Mouse (Mus musculus) cerebellum, adult (tissue): ENCODE data around the gene Cpxm1.
"Not testable (repeated sequence)": the region's sequence is repeated elsewhere in the genome, so short reads cannot be mapped to it uniquely, and the experiment has no call there.

Source experiments
- ATAC-seq: cut with Nextera tagmentation; 2 replicates; pipeline ENCODE4 v1.9.2; 2017; ENCODE audit warnings: mild to moderate bottlenecking, moderate library complexity, mixed read lengths; ENCODE audit not compliant: insufficient number of reproducible peaks, low FRiP score, low TSS enrichment

Cpxm1 gene

DNA sequence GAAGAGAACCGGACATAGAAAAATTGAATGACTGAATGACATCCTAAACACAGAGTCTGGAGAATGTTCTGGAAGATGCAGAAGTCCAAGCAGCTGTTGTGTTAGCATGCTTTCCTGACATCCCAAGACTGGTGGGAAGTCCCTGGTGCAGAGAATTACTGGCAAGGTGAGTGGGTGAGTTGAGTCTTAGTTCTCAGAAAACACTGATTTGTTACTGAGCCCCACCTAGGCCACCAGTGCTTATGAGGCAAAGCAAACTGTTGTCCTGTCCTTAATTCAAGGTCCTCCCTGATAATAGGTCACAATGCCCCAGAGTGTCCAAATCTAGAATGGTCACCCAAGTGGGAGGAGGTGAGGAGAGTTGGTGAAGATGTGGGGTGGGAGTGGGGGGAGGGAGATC lies 7.6 kb upstream of the Cpxm1 start, which contains the start of the genes Gm28372 and 1700020A23Rik:
Gene Gm28372, plus strand, starts transcription at position 301 of the 400 bp plus-strand sequence.
Gene 1700020A23Rik, plus strand, starts transcription at position 321 of the 400 bp plus-strand sequence.
- ATAC-seq: no peak

DNA sequence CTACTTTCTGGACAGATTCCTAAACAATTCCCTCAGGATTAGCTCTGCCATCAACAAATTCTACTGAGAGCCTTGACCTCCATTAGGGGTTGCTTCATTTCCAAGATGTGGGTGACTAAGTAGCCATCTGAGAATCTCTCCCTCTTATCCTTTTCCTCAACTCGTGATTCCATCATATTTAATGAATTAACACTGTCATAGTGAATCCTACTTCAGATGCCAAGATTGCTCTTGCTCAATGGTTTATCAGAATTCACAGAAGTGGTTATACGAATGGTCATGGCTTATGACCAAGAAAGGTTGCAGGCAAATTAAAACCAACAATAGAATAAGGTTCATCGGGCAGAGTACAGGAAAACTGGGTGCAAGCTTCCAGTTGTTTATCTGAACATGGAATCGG lies 4.5 kb upstream of the Cpxm1 start:
- ATAC-seq: no peak

DNA sequence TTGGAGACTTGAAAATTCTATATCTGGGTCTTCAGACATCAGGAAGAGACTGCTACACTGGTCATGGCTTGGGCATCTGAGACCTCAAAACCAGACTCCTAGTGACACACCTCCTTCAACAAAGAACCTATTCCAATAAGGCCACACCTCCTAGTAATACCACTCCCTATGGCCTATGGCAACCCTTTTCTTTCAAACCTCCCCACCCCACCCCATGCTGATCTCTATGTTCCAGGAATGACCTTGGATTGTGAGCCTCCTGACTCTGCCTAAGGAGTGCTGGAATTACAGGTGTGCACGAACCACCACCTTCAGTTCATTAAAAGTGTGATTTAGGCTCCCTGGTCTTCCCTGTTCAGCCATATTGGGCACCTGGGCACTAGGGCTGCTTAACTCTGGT lies 2.7 kb upstream of the Cpxm1 start:
- ATAC-seq: no peak

DNA sequence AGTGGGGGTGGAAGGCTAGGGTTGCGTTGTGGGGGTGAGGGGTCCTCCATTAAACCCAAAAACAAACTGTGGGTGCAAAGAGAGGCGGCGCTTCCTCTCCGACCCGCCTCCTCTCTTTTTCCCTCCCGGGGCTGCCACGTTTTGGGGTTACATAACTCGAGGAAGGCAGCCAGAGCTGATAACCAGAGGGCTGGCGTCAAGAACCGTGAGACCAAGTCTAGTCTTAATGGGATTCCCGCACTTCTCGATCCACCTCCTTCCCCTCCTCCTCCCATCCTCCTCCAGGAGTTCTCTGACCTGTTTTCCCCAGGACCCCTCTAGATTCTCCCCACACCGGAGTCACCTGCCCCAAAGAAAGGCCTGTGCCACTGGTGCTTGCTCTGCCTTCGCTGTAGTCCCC lies 717 bp upstream of the Cpxm1 start:
- no peak for ATAC-seq

DNA sequence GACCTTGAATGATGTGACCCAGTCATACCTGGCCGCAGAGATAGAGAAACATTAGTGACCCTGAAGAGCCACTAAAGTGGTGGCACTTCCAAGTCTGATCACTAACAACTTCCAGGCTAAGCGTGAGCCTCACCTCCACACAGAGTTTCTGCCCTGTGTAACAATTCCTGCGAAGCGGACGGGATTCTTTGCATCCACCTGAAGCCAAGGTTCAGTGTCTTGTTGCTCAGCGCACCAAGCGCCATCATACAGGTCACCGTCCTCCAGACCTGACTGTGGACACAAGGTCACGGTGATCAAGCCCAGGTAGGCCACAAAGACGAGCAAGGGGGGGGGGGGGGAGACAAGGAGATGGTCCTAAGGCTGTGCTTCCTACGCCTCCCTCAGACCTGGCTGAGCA lies 1.7 kb downstream of the Cpxm1 start:
- ATAC-seq: no peak

DNA sequence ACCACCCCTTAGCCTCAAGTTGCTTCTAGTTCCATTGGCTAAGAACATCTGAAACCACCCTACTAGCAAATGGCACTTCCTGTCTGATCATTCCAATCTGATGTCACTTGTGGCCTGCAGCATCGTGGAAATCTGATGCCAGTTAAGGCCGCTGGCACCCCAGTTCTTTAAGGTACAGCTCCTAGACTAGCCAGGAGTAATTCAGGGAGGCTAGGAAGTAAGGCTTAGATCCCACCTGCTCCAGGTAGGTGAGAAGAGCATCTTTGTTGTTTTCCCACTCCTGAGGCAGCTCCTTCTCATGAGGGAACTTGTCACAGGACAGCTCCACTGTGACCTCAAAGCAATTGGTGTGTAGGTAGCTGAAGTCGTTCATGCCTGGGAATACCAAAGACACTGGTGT lies 4.5 kb downstream of the Cpxm1 start:
- ATAC-seq: no peak

DNA sequence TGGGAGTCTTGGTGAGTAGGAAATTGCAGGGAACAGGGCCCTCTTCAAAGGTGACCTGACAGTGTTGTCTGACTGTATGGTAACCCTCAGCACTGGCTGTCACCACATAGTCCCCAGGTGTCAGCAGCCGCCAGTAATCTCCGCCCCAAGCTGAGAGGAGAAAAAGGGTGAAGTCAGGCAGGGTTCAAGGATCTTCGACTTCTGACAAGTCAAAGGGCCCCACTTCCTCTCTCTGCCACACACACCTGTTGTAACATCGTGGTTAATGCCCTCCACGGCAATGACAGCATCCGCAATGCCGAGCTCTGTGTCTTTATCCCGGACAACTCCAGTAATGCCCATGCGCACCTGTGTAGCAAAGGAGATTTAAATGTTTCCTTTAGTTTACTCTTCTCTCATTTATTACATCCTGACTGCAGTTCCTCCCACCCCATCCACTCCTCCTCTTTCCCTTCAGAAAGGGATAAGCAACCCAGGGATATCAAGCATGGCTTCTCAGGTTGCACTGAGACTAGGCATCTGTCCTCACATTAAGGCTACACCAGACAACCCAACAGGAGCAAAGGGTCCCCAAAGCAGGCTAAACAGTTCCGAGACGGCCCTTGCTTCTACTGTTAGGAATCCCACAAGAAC lies 6.3 kb downstream of the Cpxm1 start:
- no peak for ATAC-seq

DNA sequence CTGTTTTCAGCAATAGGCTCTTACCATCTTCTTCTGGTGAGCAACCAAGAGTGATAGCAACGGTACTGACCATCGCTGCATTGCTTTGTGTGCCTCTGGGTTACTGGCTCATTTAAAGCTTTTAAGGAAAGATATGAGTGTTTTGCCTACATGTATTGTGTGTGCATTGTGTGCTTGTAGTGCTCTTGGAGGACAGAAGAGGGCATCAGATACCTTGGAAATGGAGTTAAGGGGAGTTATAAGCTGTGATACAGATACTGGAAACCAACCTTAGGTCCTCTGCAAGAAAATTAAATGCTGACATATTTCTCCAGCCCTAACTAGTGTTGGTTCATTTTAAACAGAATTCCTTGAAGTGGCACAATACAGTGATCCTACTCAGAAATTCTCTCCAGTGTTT lies 8.6 kb downstream of the Cpxm1 start:
- no peak for ATAC-seq

DNA sequence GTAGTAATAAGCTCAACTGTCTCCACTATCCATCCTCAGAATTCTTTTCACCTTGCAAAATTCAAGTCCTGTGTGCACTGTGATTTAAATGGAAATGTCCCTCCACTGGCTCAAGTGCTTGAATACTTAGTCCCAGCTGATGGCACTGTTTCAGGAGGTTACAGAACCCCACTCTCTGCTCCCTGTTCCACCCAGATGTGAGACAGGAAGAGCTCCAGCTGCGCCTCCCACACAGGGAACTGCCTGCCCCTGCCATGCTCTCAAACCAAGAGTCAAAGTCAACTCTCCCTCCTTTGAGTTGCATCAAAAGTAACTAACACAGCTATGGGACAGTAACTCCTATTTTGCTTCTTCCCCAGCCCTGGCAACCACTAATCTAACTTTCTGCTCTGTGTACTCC lies 11.2 kb downstream of the Cpxm1 start:
- no peak for ATAC-seq

DNA sequence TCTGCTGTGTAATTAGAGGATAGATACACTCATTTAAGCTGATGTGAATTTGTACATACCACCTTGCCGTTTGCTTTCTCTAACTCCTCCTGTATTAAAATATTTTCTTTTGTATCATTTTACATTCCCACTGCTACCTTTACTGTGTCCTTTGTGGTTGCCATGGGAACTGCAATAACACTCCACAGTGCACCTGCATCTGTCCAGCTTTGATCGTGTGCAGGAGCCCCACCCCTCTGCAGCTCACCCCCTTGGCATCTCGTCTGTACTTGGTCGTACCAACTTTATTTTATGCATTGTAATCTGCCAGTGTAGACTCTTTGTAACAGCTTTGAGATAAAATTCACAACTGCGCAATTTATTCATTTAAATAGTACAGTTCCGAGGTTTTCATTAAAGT lies 13.5 kb downstream of the Cpxm1 start:
- ATAC-seq: no peak

DNA sequence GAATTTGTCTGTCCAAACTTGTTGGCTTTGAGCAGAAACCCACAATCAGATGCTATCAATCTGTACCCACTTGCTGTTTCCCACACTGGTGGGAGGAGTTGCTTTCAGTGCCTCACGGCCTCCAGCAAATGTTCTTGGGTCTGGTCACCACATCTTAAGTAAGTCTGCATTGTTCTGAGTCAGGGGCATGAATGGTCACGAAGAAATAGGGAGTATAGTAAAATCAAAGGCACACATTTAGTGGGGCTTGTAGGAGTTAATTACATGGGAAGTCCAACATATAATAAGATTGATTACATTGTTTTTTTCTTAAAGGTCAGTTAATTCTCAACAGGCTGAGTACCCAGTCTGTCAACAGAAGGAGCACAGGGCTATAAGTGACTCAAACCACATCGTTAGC lies 14.2 kb downstream of the Cpxm1 start:
- ATAC-seq: no peak

DNA sequence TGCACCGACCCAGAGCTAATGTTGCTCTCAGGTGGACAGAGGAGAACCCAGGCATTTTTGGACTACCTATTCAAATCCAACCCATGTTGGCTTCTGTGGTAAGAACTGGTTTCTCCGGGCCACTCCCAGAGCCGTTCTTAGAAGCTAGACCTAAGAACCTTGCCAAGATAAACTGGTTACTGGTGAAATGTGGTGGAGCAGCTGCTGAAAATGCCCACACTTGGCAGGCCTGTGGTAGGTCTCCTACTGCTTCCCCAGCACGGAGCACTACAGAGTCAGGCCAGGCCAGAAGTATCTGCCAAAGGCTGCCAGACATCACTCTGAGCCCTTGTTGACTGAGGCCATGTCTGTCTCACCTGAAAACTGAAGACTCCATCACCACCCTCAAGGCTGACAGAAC lies 22.4 kb downstream of the Cpxm1 start:
- ATAC-seq: no peak

DNA sequence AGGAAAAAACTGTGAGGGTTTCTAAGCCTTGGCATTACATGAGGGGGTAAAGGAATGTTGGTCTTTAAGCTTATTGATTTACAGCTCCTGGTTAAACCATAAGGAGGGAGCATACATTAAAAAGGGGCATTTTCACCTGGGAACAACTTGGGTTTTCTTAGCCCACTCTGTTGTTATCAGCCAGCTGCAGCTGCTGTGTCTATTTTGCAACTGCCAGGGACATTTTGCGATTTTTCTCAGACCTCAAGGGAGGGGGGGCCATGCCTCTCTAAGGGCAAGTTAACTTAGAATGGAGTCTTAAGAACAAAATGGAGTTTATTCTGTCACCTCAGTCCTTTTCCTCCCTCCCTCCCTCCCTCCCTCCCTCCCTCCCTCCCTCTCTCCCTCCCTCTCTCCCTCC lies 24.3 kb downstream of the Cpxm1 start:
- not testable (repeated sequence) for ATAC-seq

DNA sequence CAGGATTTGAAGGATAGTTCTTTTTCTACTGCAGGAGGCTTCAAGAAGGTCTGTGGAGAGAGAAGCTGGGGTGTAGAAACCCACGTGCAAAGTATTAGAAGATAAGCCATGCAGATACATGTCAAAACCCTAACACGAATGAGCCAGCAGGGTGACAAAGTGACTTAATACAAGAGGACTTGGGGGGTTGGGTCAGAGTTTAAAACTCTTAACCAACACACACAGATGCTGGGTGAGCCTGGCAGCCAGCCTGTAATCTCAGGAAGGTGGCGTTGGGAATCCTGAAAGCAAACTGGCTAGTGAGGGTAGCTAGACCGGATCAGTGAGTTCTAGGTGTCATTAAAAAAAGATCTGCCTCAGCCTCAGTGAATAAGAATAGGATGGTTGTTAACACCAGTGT lies 30.0 kb downstream of the Cpxm1 start:
- no peak for ATAC-seq

DNA sequence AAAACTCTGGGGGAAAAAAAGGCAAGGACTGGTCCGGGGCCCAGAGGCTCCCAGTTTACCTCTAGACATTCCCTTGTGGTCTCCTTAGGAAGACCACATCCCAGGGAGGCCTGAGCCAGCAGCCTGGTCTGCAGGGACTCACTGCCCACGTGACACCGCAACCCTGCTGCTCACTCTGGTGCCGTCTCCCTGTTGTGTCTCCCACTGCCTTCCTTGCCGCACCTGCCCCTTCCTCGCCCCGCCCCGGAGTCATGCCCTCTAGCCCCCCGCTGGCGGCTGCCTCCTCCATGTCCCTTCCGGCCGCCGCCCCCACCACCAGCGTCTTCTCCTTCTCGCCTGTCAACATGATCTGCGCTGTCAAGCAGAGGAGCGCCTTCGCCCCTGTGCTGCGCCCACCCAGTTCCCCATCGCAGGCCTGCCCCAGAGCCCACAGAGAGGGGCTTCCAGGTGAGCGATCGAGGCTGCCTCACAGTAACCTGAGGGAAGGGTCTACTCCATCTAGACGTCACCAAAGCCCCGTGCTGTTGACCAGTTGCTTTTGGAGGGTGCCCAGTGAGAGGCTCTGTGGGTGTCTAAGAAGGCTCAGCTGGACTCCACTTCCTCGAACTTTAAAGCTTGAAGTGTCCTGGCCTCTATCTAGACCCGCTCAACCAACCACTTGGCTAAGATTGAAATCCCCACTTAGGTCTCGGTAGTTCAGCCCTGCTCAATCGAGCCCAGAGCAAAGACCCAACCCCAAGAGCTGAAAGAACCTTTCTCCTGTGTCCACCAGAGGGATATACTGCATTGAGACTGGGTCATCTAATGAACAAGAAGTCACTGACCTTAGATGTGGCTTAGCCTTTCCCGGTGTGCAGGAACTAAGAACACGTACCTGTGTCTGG lies 31.9 kb downstream of the Cpxm1 start:
- ATAC-seq: no peak

DNA sequence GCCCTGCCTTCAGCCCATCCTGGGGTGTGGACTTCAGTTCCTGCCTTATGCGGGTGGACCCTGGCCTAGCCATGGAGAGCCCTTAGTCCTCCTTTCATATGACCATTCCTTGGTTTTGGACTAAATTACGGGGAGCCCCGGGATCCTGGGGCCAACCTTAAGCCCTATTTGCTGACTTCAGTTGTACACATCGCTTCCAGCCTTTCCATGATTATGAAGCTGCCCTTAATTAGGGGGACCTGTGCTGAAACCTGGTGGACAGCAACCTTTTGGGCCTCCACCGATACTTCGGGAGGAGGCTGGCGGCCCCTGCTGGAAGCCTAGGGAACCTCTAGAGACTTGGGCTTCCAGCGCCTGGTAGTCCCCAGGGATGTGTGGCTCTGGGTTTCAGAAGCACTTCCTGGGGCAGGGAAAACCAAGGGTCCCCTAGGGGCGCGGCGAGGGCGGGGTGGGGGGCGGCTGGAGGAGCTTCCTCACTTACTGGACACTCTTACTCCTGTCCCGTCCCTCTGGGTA lies 34.8 kb downstream of the Cpxm1 start:
- ATAC-seq: 0 out of 2 replicates have a peak, but pooled peaks have one; percentile 52

DNA sequence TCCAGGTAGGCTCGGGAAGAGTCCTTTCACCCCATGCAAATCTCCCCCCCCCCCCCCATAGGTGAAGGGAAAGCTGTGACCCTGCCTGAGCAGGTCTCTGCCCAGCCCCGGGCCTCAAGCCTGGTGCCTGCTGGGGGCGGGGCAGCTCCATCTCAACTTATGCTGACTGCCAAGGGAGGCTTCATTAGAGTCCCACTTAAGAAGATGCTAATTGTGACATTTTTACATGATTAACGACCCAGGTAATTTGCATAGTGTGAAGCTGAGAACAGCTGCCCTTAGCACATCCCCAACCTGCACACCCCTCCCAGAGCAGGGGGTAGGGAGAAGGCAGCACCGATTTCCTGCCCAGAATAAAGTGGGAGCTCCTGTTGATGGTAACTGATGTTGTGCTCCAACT lies 38.5 kb downstream of the Cpxm1 start:
- no peak for ATAC-seq

DNA sequence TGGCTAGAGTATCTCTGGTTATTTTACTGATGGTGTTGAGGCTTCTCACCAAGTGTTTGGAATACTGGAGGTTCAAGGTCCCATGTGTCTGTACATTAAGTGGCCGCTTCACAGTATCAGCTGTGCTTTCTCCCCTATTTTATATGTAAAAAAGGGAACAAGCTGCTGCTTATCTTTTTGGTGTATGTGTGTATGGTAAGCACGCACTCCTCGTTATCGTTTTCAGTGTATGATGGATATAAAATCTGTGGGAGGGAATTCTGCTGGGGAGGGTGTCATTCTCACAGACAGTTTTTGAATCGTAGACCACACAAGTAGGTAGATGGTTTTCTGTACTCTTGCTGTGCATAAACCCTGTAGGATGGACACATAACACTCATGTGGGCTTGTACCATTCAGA lies 39.8 kb downstream of the Cpxm1 start:
- no peak for ATAC-seq

DNA sequence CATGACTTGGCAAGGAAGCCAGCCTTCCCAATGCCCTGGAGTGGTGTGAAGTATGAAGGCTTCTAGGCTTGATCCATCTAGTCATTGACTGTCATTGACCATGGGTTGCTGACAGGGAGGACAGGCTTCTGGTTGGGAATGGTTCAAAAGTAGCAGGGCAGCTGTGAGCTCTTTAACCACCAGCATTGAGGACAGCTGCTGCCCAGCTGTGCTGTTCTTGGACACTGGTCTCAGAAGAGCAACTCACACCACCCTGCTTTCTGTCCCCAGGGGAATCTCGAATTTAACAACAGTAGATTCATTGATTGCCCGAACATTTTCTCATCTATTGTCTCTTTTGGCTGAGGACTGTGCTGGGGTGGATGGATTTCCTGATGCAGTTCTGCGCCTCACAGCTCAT lies 43.5 kb downstream of the Cpxm1 start:
- ATAC-seq: no peak

DNA sequence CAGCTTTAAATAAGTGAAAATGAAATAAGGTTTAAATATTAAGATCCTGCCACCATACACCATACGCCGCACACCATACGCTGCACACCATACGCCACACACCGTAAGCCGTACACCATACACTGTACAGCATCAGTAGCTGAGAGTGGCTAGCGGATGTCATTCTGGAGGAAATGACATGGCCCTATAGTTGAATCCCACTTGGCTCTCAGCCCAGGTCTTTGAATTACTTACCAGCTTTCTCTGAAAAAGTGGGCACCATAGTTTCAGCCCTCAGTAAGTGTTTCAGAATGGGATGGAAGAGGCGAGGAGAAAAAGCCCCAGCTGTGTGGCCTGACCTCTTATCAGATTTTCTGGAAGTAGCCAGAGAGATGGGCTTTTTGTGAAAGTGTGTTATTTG lies 44.0 kb downstream of the Cpxm1 start:
- no peak for ATAC-seq

DNA sequence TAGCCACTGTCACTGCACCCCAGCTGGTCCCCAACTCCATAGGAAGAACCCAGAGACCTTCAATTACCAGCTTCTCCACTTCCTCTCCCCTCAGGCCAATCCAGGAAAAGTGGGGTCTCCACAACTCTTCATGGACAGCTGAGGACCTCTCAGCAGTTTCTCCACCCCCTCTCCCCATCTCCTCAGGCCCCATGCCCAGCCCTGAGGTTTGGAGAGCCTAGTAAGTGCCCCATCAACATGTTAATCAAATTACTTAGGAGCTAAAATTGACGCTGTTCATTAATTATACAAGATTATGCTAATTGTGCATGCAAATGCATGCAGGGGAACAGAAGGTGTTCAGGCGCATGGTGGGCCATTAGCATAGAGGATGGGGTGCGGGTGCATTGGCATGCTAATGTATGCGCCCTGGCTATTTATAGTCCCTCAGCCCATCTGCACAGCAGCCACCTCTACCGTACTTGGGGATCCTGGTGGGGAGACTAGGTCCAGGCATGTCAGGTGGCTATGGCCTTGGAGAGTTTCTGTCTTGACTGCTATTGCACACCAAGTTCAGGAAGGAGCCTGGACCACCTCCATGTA lies 45.5 kb downstream of the Cpxm1 start:
- ATAC-seq: no peak
